27 mouse cellular contexts compared by ENCODE assay signal in genomic region chr2:180277773-180278320, GRCm38 (mm10). TPM values are rescaled to one million over a fixed set of nuclear protein-coding genes. Genes with fewer than 3 reads are reported as not detected.
A peak's percentile ranks its signal among the peaks of the same experiment; 100 is the strongest.
DNase-seq lines count a peak whose midpoint lies in the region; ATAC-seq and TF ChIP-seq lines count a peak whose summit lies in the region.
"Had no signal": no experiment of that assay in that cellular context is flagged by ENCODE, and none has a peak within 500 bp of the region (broad histone marks: within the 10 kb centered on the region; RNA-seq: fewer than 3 reads in every experiment).

No protein-coding gene starts in this region.

- H3K4me3 ChIP-seq in hindbrain, embryonic 10.5 days, result no peak overlapping the region
- H3K4me3 ChIP-seq in hindbrain, embryonic 12.5 days, result no peak overlapping the region
- H3K4me3 ChIP-seq in ES-Bruce4 (ENCODE audit: low read depth, low read length), result no peak overlapping the region
- H3K4me3 ChIP-seq in intestine, postnatal 0 days (ENCODE audit: low read depth, low read length), result no peak overlapping the region
- H3K4me3 ChIP-seq: embryonic facial prominence, embryonic 15.5 days; forebrain, embryonic 10.5 days; heart, embryonic 15.5 days; layer of hippocampus, adult 2 months had no signal

- peaks cover 30% of the 10 kb centered on the region for H3K27me3 ChIP-seq in hindbrain, embryonic 10.5 days (ENCODE audit: insufficient read depth, poor library complexity, severe bottlenecking)
- H3K27me3 ChIP-seq in hindbrain, embryonic 12.5 days, result peaks cover 10% of the 10 kb centered on the region; the same call in 1 of the 2 replicates
- no peaks in the 10 kb centered on the region for H3K27me3 ChIP-seq in ES-Bruce4 (ENCODE audit: control insufficient read depth, insufficient read depth, low read length, poor library complexity, severe bottlenecking)
- no peaks in the 10 kb centered on the region for H3K27me3 ChIP-seq in intestine, postnatal 0 days (replicated peaks; ENCODE audit: control insufficient read depth, insufficient read depth, low read length)
- H3K27me3 ChIP-seq: heart, embryonic 15.5 days had no signal

- no peak overlapping the region for H3K9ac ChIP-seq in hindbrain, embryonic 12.5 days
- H3K9ac ChIP-seq in ES-Bruce4 (ENCODE audit: low read depth, poor library complexity, severe bottlenecking), result no peak overlapping the region
- no peak overlapping the region for H3K9ac ChIP-seq in intestine, postnatal 0 days (ENCODE audit: low read depth, low read length)
- H3K9ac ChIP-seq: embryonic facial prominence, embryonic 15.5 days; forebrain, postnatal 0 days; heart, embryonic 15.5 days had no signal

- H3K27ac ChIP-seq in hindbrain, embryonic 10.5 days, result 0 out of 2 replicates have a peak overlapping the region, but pooled peaks have one; percentile 35
- H3K27ac ChIP-seq in hindbrain, embryonic 12.5 days, result no peak overlapping the region
- peak overlapping the region; percentile 77 for H3K27ac ChIP-seq in ES-Bruce4 (ENCODE audit: insufficient read depth, low read length)
- H3K27ac ChIP-seq in intestine, postnatal 0 days (ENCODE audit: low read depth, low read length), result peak overlapping the region; percentile 94
- H3K27ac ChIP-seq: embryonic facial prominence, embryonic 15.5 days; forebrain, embryonic 10.5 days; heart, embryonic 15.5 days; layer of hippocampus, adult 2 months; macrophage had no signal

- no peak overlapping the region for H3K4me2 ChIP-seq in hindbrain, embryonic 12.5 days (replicated peaks)
- 0 out of 2 replicates have a peak overlapping the region, but pooled peaks have one; percentile 45 for H3K4me2 ChIP-seq in intestine, postnatal 0 days (replicated peaks; ENCODE audit: low read depth)
- H3K4me2 ChIP-seq: embryonic facial prominence, embryonic 15.5 days; heart, embryonic 15.5 days; midbrain, embryonic 11.5 days had no signal

- peaks cover 27% of the 10 kb centered on the region for H3K4me1 ChIP-seq in hindbrain, embryonic 10.5 days (replicated peaks)
- H3K4me1 ChIP-seq in hindbrain, embryonic 12.5 days, result peaks cover 5% of the 10 kb centered on the region
- H3K4me1 ChIP-seq in ES-Bruce4 (ENCODE audit: control insufficient read depth, insufficient read depth, low read length), result peaks cover 11% of the 10 kb centered on the region
- 0 out of 2 replicates have a peak, but pooled peaks cover 6% of the 10 kb centered on the region for H3K4me1 ChIP-seq in intestine, postnatal 0 days (replicated peaks; ENCODE audit: control insufficient read depth, insufficient read depth, low read length)

- TF ChIP-seq EP300 in ES-Bruce4 (IDR thresholded peaks at IDR 0.05; ENCODE audit: insufficient read depth, low read depth, low read length), result peak; percentile 91

- no peak for ATAC-seq in hindbrain, embryonic 12.5 days (ENCODE audit: low FRiP score)
- ATAC-seq in intestine, postnatal 0 days, result no peak
- no peak for ATAC-seq in megakaryocyte progenitor cell, adult 5-6 weeks (replicated peaks; ENCODE audit: poor library complexity)
- ATAC-seq: forebrain, postnatal 0 days had no signal

- WGBS in hindbrain, embryonic 10.5 days, result 66% methylated on average over 8 of the region's 8 CpGs
- WGBS in hindbrain, embryonic 12.5 days, result 65% methylated on average over 8 of the region's 8 CpGs
- WGBS in intestine, postnatal 0 days, result 44% methylated on average over 8 of the region's 8 CpGs

- no peak for DNase-seq in hindbrain, embryonic 10.5 days (ENCODE audit: low spot score)
- DNase-seq in ES-CJ7 (ENCODE audit: low read depth, low spot score), result peak; percentile 70
- DNase-seq in layer of hippocampus, postnatal 10 days (ENCODE audit: low spot score in 2 of 2), result no peak
- no peak for DNase-seq in layer of hippocampus, postnatal 36 days
- DNase-seq: adrenal gland, postnatal 36 days; cerebellum, adult 2 months; forebrain, postnatal 0 days; heart, postnatal 4 days; right cerebral cortex, adult 18-20 months; spleen, adult 18-20 months had no signal

- H3K9me3 ChIP-seq in hindbrain, embryonic 10.5 days, result no peaks in the 10 kb centered on the region
- H3K9me3 ChIP-seq in hindbrain, embryonic 12.5 days (replicated peaks), result no peaks in the 10 kb centered on the region
- H3K9me3 ChIP-seq in ES-Bruce4 (replicated peaks; ENCODE audit: control insufficient read depth, insufficient read depth, low read length, poor library complexity, severe bottlenecking), result no peaks in the 10 kb centered on the region
- H3K9me3 ChIP-seq in intestine, postnatal 0 days (ENCODE audit: control insufficient read depth), result no peaks in the 10 kb centered on the region
- H3K9me3 ChIP-seq: embryonic facial prominence, embryonic 15.5 days; forebrain, embryonic 10.5 days; heart, embryonic 15.5 days had no signal

- no peak for TF ChIP-seq CTCF in ES-Bruce4 (IDR thresholded peaks at IDR 0.05; ENCODE audit: low read depth, low read length)
- no peak for TF ChIP-seq CTCF in intestine, postnatal 0 days (IDR thresholded peaks at IDR 0.05; ENCODE audit: low read depth)

- TF ChIP-seq POLR2A in ES-Bruce4 (IDR thresholded peaks at IDR 0.05; ENCODE audit: insufficient read depth, low read length), result no peak

- no peaks in the 10 kb centered on the region for H3K36me3 ChIP-seq in hindbrain, embryonic 10.5 days
- H3K36me3 ChIP-seq in hindbrain, embryonic 12.5 days, result no peaks in the 10 kb centered on the region
- no peaks in the 10 kb centered on the region for H3K36me3 ChIP-seq in ES-Bruce4 (ENCODE audit: control insufficient read depth, insufficient read depth, low read length, poor library complexity, severe bottlenecking)
- no peaks in the 10 kb centered on the region for H3K36me3 ChIP-seq in intestine, postnatal 0 days (ENCODE audit: control insufficient read depth, insufficient read depth)
- H3K36me3 ChIP-seq: embryonic facial prominence, embryonic 15.5 days; forebrain, embryonic 10.5 days; heart, embryonic 15.5 days had no signal

RNA-seq across cellular contexts. Expression of gene Cables2, which starts 4.6 kb away (rescaled TPM):
- 12.6 and 16.0 TPM in 2 replicates for polyA plus RNA-seq in hindbrain, embryonic 10.5 days (2016; fragmentation: Nextera tagmentation; extraction: Ambion mirVana)
- 29.4 and 29.5 TPM in 2 replicates for polyA plus RNA-seq in hindbrain, embryonic 12.5 days (2016; fragmentation: Nextera tagmentation; extraction: Ambion mirVana)
- polyA plus RNA-seq in ES-Bruce4 (2011; ENCODE audit: insufficient read depth, insufficient read length, low read depth, missing spikeins), result 13.2 and 14.5 TPM in 2 replicates
- 8.2 and 8.4 TPM in 2 replicates for polyA plus RNA-seq in intestine, postnatal 0 days (2015; fragmentation: Nextera tagmentation; extraction: Ambion mirVana)
- total RNA-seq in megakaryocyte progenitor cell, adult 5-6 weeks (2015), result 12.6 and 15.1 TPM in 2 replicates
- total RNA-seq in megakaryocyte progenitor cell, adult 5-6 weeks (2017), result 9.9 and 12.7 TPM in 2 replicates
- total RNA-seq in layer of hippocampus, postnatal 10 days (2021), result 10 to 100 TPM; 38.6 to 40.1 TPM
- total RNA-seq in layer of hippocampus, postnatal 36 days (2021), result 10 to 100 TPM; 29.9 to 32.1 TPM

RNA-seq across cellular contexts. Expression of gene Rbbp8nl, which starts 11.8 kb away (rescaled TPM):
- polyA plus RNA-seq in hindbrain, embryonic 10.5 days (2016; fragmentation: Nextera tagmentation; extraction: Ambion mirVana), result 0.18 and 0.55 TPM in 2 replicates
- 0.20 and 0.35 TPM in 2 replicates for polyA plus RNA-seq in hindbrain, embryonic 12.5 days (2016; fragmentation: Nextera tagmentation; extraction: Ambion mirVana)
- 1.7 and 1.8 TPM in 2 replicates for polyA plus RNA-seq in ES-Bruce4 (2011; ENCODE audit: insufficient read depth, insufficient read length, low read depth, missing spikeins)
- polyA plus RNA-seq in intestine, postnatal 0 days (2015; fragmentation: Nextera tagmentation; extraction: Ambion mirVana), result 0.18 and 0.25 TPM in 2 replicates
- total RNA-seq in megakaryocyte progenitor cell, adult 5-6 weeks (2015), result not detected in 2 replicates
- not detected in 2 replicates for total RNA-seq in megakaryocyte progenitor cell, adult 5-6 weeks (2017)
- total RNA-seq in layer of hippocampus, postnatal 10 days (2021), result not detected
- total RNA-seq in layer of hippocampus, postnatal 36 days (2021), result not detected
- total RNA-seq: adrenal gland, postnatal 36 days; forebrain, postnatal 0 days; gastrocnemius, adult 18-20 months; granulocyte monocyte progenitor cell, adult 5-6 weeks; heart, postnatal 4 days; layer of hippocampus, adult 2 months; left cerebral cortex, adult 18-20 months; left cerebral cortex, postnatal 36 days; MEL had no signal
- polyA plus RNA-seq: cerebellum, adult 2 months; forebrain, postnatal 0 days; liver, embryonic 16.5 days; macrophage; midbrain, embryonic 11.5 days had no signal

RNA-seq across cellular contexts. Expression of gene Rps21, which starts 20.7 kb away (rescaled TPM):
- 440 and 510 TPM in 2 replicates for polyA plus RNA-seq in hindbrain, embryonic 10.5 days (2016; fragmentation: Nextera tagmentation; extraction: Ambion mirVana)
- polyA plus RNA-seq in hindbrain, embryonic 12.5 days (2016; fragmentation: Nextera tagmentation; extraction: Ambion mirVana), result 393 and 423 TPM in 2 replicates
- 1,612 and 1,632 TPM in 2 replicates for polyA plus RNA-seq in ES-Bruce4 (2011; ENCODE audit: insufficient read depth, insufficient read length, low read depth, missing spikeins)
- polyA plus RNA-seq in intestine, postnatal 0 days (2015; fragmentation: Nextera tagmentation; extraction: Ambion mirVana), result 442 and 454 TPM in 2 replicates
- total RNA-seq in megakaryocyte progenitor cell, adult 5-6 weeks (2015), result 1,700 and 1,787 TPM in 2 replicates
- 2,626 and 3,717 TPM in 2 replicates for total RNA-seq in megakaryocyte progenitor cell, adult 5-6 weeks (2017)
- 100 to 1,000 TPM; 654 to 715 TPM for total RNA-seq in layer of hippocampus, postnatal 10 days (2021)
- total RNA-seq in layer of hippocampus, postnatal 36 days (2021), result 100 to 1,000 TPM; 665 to 743 TPM

RNA-seq across cellular contexts. Expression of gene Lama5, which starts 52.2 kb away (rescaled TPM):
- polyA plus RNA-seq in hindbrain, embryonic 10.5 days (2016; fragmentation: Nextera tagmentation; extraction: Ambion mirVana), result 7.2 and 10.8 TPM in 2 replicates
- 5.8 and 8.7 TPM in 2 replicates for polyA plus RNA-seq in hindbrain, embryonic 12.5 days (2016; fragmentation: Nextera tagmentation; extraction: Ambion mirVana)
- 141 and 145 TPM in 2 replicates for polyA plus RNA-seq in ES-Bruce4 (2011; ENCODE audit: insufficient read depth, insufficient read length, low read depth, missing spikeins)
- polyA plus RNA-seq in intestine, postnatal 0 days (2015; fragmentation: Nextera tagmentation; extraction: Ambion mirVana), result 19.8 and 23.5 TPM in 2 replicates
- total RNA-seq in megakaryocyte progenitor cell, adult 5-6 weeks (2015), result 0.07 and 2.1 TPM in 2 replicates
- total RNA-seq in megakaryocyte progenitor cell, adult 5-6 weeks (2017), result 0.03 and 0.08 TPM in 2 replicates
- total RNA-seq in layer of hippocampus, postnatal 10 days (2021), result 1 to 10 TPM; 8.1 to 9.6 TPM
- 10 to 100 TPM in 1 of 2 experiments, 1 to 10 TPM in 1; 6.5 to 11.0 TPM for total RNA-seq in layer of hippocampus, postnatal 36 days (2021)
- polyA plus RNA-seq: macrophage had no signal

RNA-seq across cellular contexts. Expression of gene Gata5, which starts 56.7 kb away (rescaled TPM):
- 0.25 TPM in 1 of 2 replicates, not detected in the other for polyA plus RNA-seq in hindbrain, embryonic 10.5 days (2016; fragmentation: Nextera tagmentation; extraction: Ambion mirVana)
- polyA plus RNA-seq in hindbrain, embryonic 12.5 days (2016; fragmentation: Nextera tagmentation; extraction: Ambion mirVana), result 0.08 TPM in 1 of 2 replicates, not detected in the other
- polyA plus RNA-seq in ES-Bruce4 (2011; ENCODE audit: insufficient read depth, insufficient read length, low read depth, missing spikeins), result 0.53 TPM in 1 of 2 replicates, not detected in the other
- 20.9 and 23.9 TPM in 2 replicates for polyA plus RNA-seq in intestine, postnatal 0 days (2015; fragmentation: Nextera tagmentation; extraction: Ambion mirVana)
- total RNA-seq in megakaryocyte progenitor cell, adult 5-6 weeks (2015), result not detected in 2 replicates
- not detected in 2 replicates for total RNA-seq in megakaryocyte progenitor cell, adult 5-6 weeks (2017)
- not detected for total RNA-seq in layer of hippocampus, postnatal 10 days (2021)
- not detected for total RNA-seq in layer of hippocampus, postnatal 36 days (2021)
- total RNA-seq: forebrain, postnatal 0 days; gastrocnemius, adult 18-20 months; granulocyte monocyte progenitor cell, adult 5-6 weeks; layer of hippocampus, adult 2 months; left cerebral cortex, adult 18-20 months; left cerebral cortex, postnatal 36 days; MEL had no signal
- polyA plus RNA-seq: cerebellum, adult 2 months; embryonic facial prominence, embryonic 15.5 days; forebrain, embryonic 10.5 days; forebrain, postnatal 0 days; macrophage; midbrain, embryonic 11.5 days; thymus, postnatal 0 days had no signal
